Mouse (Mus musculus): ENCODE data around the gene Gm48551. TPM values are rescaled to one million over a fixed set of nuclear protein-coding genes. Genes with fewer than 3 reads are reported as not detected.

The Gm48551 gene
- total and polyA plus RNA-seq, 2 experiments from 2014 or later, result 0.88 to 10.2 TPM

- ATAC-seq (ENCODE audit: low FRiP score) (no peak), DNase-seq (ENCODE audit: low spot score) (no peak)
- Histone ChIP-seq H3K4me1 (ENCODE audit: insufficient read depth, low read length) (no peaks in the 10 kb centered on the region), H3K9ac (replicated peaks; ENCODE audit: low read length, poor library complexity, severe bottlenecking) (no peak overlapping the region), H3K4me3 (ENCODE audit: low read depth, low read length) (no peak overlapping the region), H3K36me3 (ENCODE audit: insufficient read depth, low read length) (peaks cover 54% of the 10 kb centered on the region), H3K27ac (ENCODE audit: low read depth, low read length) (peak overlapping the region; percentile 47; the same call in 1 of the 2 replicates), H3K9me3 (ENCODE audit: low read length) (no peaks in the 10 kb centered on the region), H3K27me3 (ENCODE audit: insufficient read depth, low read length) (no peaks in the 10 kb centered on the region), H3K4me2 (ENCODE audit: low read depth, low read length, poor library complexity, severe bottlenecking) (no peak overlapping the region)
- TF ChIP-seq CTCF (IDR thresholded peaks at IDR 0.05), result no peak
- WGBS, result 21% methylated on average over 6 of the region's 7 CpGs
Observed at GRCm38 (mm10) chr10:81402227-81402765, 18.0 kb downstream of the Gm48551 start.

- ATAC-seq (ENCODE audit: low FRiP score) (no peak), DNase-seq (ENCODE audit: low spot score) (no peak)
- Histone ChIP-seq H3K27me3 (ENCODE audit: insufficient read depth, low read length) (0 out of 2 replicates have a peak, but pooled peaks cover 4% of the 10 kb centered on the region), H3K9ac (replicated peaks; ENCODE audit: low read length, poor library complexity, severe bottlenecking) (no peak overlapping the region), H3K27ac (ENCODE audit: low read depth, low read length) (0 out of 2 replicates have a peak overlapping the region, but pooled peaks have one; percentile 26), H3K9me3 (ENCODE audit: low read length) (no peaks in the 10 kb centered on the region), H3K4me2 (ENCODE audit: low read depth, low read length, poor library complexity, severe bottlenecking) (no peak overlapping the region), H3K4me3 (ENCODE audit: low read depth, low read length) (no peak overlapping the region), H3K4me1 (ENCODE audit: insufficient read depth, low read length) (no peaks in the 10 kb centered on the region), H3K36me3 (ENCODE audit: insufficient read depth, low read length) (peaks cover 61% of the 10 kb centered on the region)
- no peak for TF ChIP-seq CTCF (IDR thresholded peaks at IDR 0.05)
- 36% methylated on average over 10 of the region's 10 CpGs for WGBS
Observed at GRCm38 (mm10) chr10:81403511-81403910, 19.2 kb downstream of the Gm48551 start.

GRCm38 (mm10) chr10:81404082-81404481 lies 19.8 kb downstream of the Gm48551 start:
- Histone ChIP-seq H3K4me2 (ENCODE audit: low read depth, low read length, poor library complexity, severe bottlenecking) (no peak overlapping the region), H3K4me3 (ENCODE audit: low read depth, low read length) (no peak overlapping the region), H3K9me3 (ENCODE audit: low read length) (no peaks in the 10 kb centered on the region), H3K9ac (replicated peaks; ENCODE audit: low read length, poor library complexity, severe bottlenecking) (no peak overlapping the region), H3K27ac (ENCODE audit: low read depth, low read length) (no peak overlapping the region), H3K36me3 (ENCODE audit: insufficient read depth, low read length) (peaks cover 63% of the 10 kb centered on the region), H3K27me3 (ENCODE audit: insufficient read depth, low read length) (0 out of 2 replicates have a peak, but pooled peaks cover 4% of the 10 kb centered on the region), H3K4me1 (ENCODE audit: insufficient read depth, low read length) (no peaks in the 10 kb centered on the region)
- TF ChIP-seq CTCF (IDR thresholded peaks at IDR 0.05), result no peak
- 28% methylated on average over 9 of the region's 9 CpGs for WGBS
- DNase-seq (ENCODE audit: low spot score) (no peak), ATAC-seq (ENCODE audit: low FRiP score) (no peak)

GRCm38 (mm10) chr10:81404720-81405119 lies 20.5 kb downstream of the Gm48551 start:
- H3K4me1 ChIP-seq (ENCODE audit: insufficient read depth, low read length), result no peaks in the 10 kb centered on the region
- H3K27me3 ChIP-seq (ENCODE audit: insufficient read depth, low read length), result 0 out of 2 replicates have a peak, but pooled peaks cover 4% of the 10 kb centered on the region
- no peak overlapping the region for H3K9ac ChIP-seq (replicated peaks; ENCODE audit: low read length, poor library complexity, severe bottlenecking)
- no peak overlapping the region for H3K4me3 ChIP-seq (ENCODE audit: low read depth, low read length)
- ATAC-seq (ENCODE audit: low FRiP score) (no peak), DNase-seq (ENCODE audit: low spot score) (no peak)
- no peak overlapping the region for H3K27ac ChIP-seq (ENCODE audit: low read depth, low read length)
- no peaks in the 10 kb centered on the region for H3K9me3 ChIP-seq (ENCODE audit: low read length)
- 69% methylated on average over 18 of the region's 18 CpGs for WGBS
- H3K36me3 ChIP-seq (ENCODE audit: insufficient read depth, low read length), result peaks cover 57% of the 10 kb centered on the region
- H3K4me2 ChIP-seq (ENCODE audit: low read depth, low read length, poor library complexity, severe bottlenecking), result no peak overlapping the region
- no peak for TF ChIP-seq CTCF (IDR thresholded peaks at IDR 0.05)

GRCm38 (mm10) chr10:81405588-81406201 lies 21.4 kb downstream of the Gm48551 start:
- Histone ChIP-seq H3K4me2 (ENCODE audit: low read depth, low read length, poor library complexity, severe bottlenecking) (no peak overlapping the region), H3K4me3 (ENCODE audit: low read depth, low read length) (no peak overlapping the region), H3K9ac (replicated peaks; ENCODE audit: low read length, poor library complexity, severe bottlenecking) (no peak overlapping the region), H3K4me1 (ENCODE audit: insufficient read depth, low read length) (no peaks in the 10 kb centered on the region), H3K27ac (ENCODE audit: low read depth, low read length) (no peak overlapping the region), H3K9me3 (ENCODE audit: low read length) (no peaks in the 10 kb centered on the region), H3K27me3 (ENCODE audit: insufficient read depth, low read length) (0 out of 2 replicates have a peak, but pooled peaks cover 4% of the 10 kb centered on the region), H3K36me3 (ENCODE audit: insufficient read depth, low read length) (peaks cover 47% of the 10 kb centered on the region)
- DNase-seq (ENCODE audit: low spot score), result peak; percentile 56
- peak; percentile 75 for TF ChIP-seq CTCF (IDR thresholded peaks at IDR 0.05)
- 47% methylated on average over 13 of the region's 13 CpGs for WGBS
- no peak for ATAC-seq (ENCODE audit: low FRiP score)

Data from midbrain, postnatal 0 days (tissue).